Mouse (Mus musculus) brain, adult 2 months (tissue): Measurements from ENCODE around the gene Ngp.
A peak's percentile ranks its signal among the peaks of the same experiment; 100 is the strongest.

ENCODE experiments used
- DNase-seq: peaks from one replicate; pipeline ENCODE4 v3.0.0; 2011; ENCODE audit warnings: low read depth, low spot score

The Ngp gene

GRCm38 (mm10) chr9:110433045-110433444, 13.5 kb downstream of the Ngp start:
- no peak for DNase-seq

GRCm38 (mm10) chr9:110436041-110436440, 16.5 kb downstream of the Ngp start:
- no peak for DNase-seq

GRCm38 (mm10) chr9:110440049-110440448, 20.5 kb downstream of the Ngp start:
- no peak for DNase-seq

GRCm38 (mm10) chr9:110440559-110440958, 21.0 kb downstream of the Ngp start:
- DNase-seq, result no peak

GRCm38 (mm10) chr9:110448356-110448755, 28.8 kb downstream of the Ngp start:
- DNase-seq, result no peak

GRCm38 (mm10) chr9:110448857-110449617, 29.5 kb downstream of the Ngp start:
- DNase-seq, result peak; percentile 94

GRCm38 (mm10) chr9:110452523-110452922, 33.0 kb downstream of the Ngp start:
- no peak for DNase-seq

GRCm38 (mm10) chr9:110457926-110458325, 38.4 kb downstream of the Ngp start:
- no peak for DNase-seq

- DNase-seq, result peak; percentile 20
Observed at GRCm38 (mm10) chr9:110459145-110459727, 39.7 kb downstream of the Ngp start.

GRCm38 (mm10) chr9:110460884-110461815, 41.6 kb downstream of the Ngp start:
- DNase-seq, result no peak

- no peak for DNase-seq
Observed at GRCm38 (mm10) chr9:110462321-110462720, 42.8 kb downstream of the Ngp start.

- no peak for DNase-seq
Observed at GRCm38 (mm10) chr9:110463983-110464591, 44.5 kb downstream of the Ngp start.

GRCm38 (mm10) chr9:110465336-110465735, 45.8 kb downstream of the Ngp start:
- no peak for DNase-seq

- no peak for DNase-seq
Observed at GRCm38 (mm10) chr9:110466179-110466578, 46.6 kb downstream of the Ngp start.
